Mouse (Mus musculus) skeletal muscle tissue, adult 2 months (tissue): Measurements from ENCODE around the gene D10Jhu81e.
"Not testable (repeated sequence)": the region's sequence is repeated elsewhere in the genome, so short reads cannot be mapped to it uniquely, and the experiment has no call there.

Experiments used
- DNase-seq: peaks from one replicate; pipeline ENCODE4 v3.0.0-alpha.2; 2012; ENCODE audit warnings: low read depth, low spot score

Gene D10Jhu81e

GRCm38 (mm10) chr10:78169281-78170042 is at the start of gene D10Jhu81e:
Gene D10Jhu81e (minus strand): TSS chr10:78169782.
- DNase-seq, result peak; percentile 98

- no peak for DNase-seq
These were observed 49.0 kb upstream of the D10Jhu81e start for GRCm38 (mm10) chr10:78218576-78218975.

GRCm38 (mm10) chr10:78216376-78217083 is 46.9 kb upstream of the D10Jhu81e start:
- no peak for DNase-seq

GRCm38 (mm10) chr10:78214371-78214770 is 44.8 kb upstream of the D10Jhu81e start:
- DNase-seq, result no peak

- no peak for DNase-seq
These were observed 41.7 kb upstream of the D10Jhu81e start for GRCm38 (mm10) chr10:78211311-78211710.

- no peak for DNase-seq
These were observed 31.6 kb upstream of the D10Jhu81e start for GRCm38 (mm10) chr10:78201182-78201581.

GRCm38 (mm10) chr10:78192933-78193332 is 23.4 kb upstream of the D10Jhu81e start:
- DNase-seq, result no peak

GRCm38 (mm10) chr10:78186076-78186475 is 16.5 kb upstream of the D10Jhu81e start:
- not testable (repeated sequence) for DNase-seq

- DNase-seq, result no peak
These were observed 15.8 kb upstream of the D10Jhu81e start for GRCm38 (mm10) chr10:78185381-78185725.

GRCm38 (mm10) chr10:78184531-78185380 is 15.2 kb upstream of the D10Jhu81e start, which contains the start of gene Pwp2:
Gene Pwp2 (minus strand): TSS chr10:78185149.
- DNase-seq, result peak; percentile 91

- DNase-seq, result no peak
These were observed 14.0 kb upstream of the D10Jhu81e start for GRCm38 (mm10) chr10:78183577-78183976.

- DNase-seq, result no peak
These were observed 12.7 kb upstream of the D10Jhu81e start for GRCm38 (mm10) chr10:78182321-78182720.

- DNase-seq, result no peak
These were observed 4.9 kb upstream of the D10Jhu81e start for GRCm38 (mm10) chr10:78174474-78174873.

- DNase-seq, result no peak
These were observed 2.0 kb upstream of the D10Jhu81e start for GRCm38 (mm10) chr10:78171581-78171980.

GRCm38 (mm10) chr10:78171057-78171456 is 1.5 kb upstream of the D10Jhu81e start:
- no peak for DNase-seq

GRCm38 (mm10) chr10:78170445-78170844 is 863 bp upstream of the D10Jhu81e start:
- DNase-seq, result no peak

GRCm38 (mm10) chr10:78168792-78169191 is 790 bp downstream of the D10Jhu81e start:
- no peak for DNase-seq

- no peak for DNase-seq
These were observed 1.8 kb downstream of the D10Jhu81e start for GRCm38 (mm10) chr10:78167775-78168174.

GRCm38 (mm10) chr10:78167333-78167732 is 2.2 kb downstream of the D10Jhu81e start:
- no peak for DNase-seq

GRCm38 (mm10) chr10:78165256-78166005 is 4.2 kb downstream of the D10Jhu81e start:
- no peak for DNase-seq

GRCm38 (mm10) chr10:78164786-78165185 is 4.8 kb downstream of the D10Jhu81e start:
- DNase-seq, result no peak
